Comparison of ENCODE assay signal across 8 mouse cellular contexts in genomic region chr11:57627086-57627735, GRCm38 (mm10). TPM values are rescaled to one million over a fixed set of nuclear protein-coding genes. Genes with fewer than 3 reads are reported as not detected.
DNase-seq lines count a peak whose midpoint lies in the region; ATAC-seq and TF ChIP-seq lines count a peak whose summit lies in the region.

No protein-coding gene starts in this region.

- H3K27ac ChIP-seq in hindbrain, postnatal 0 days: no peak overlapping the region
- no peak overlapping the region for H3K27ac ChIP-seq in hindbrain, embryonic 16.5 days (ENCODE audit: low read depth, low read length)
- no peak overlapping the region for H3K27ac ChIP-seq in lung, embryonic 16.5 days (ENCODE audit: low read length)

- H3K4me2 ChIP-seq in hindbrain, postnatal 0 days (ENCODE audit: low read depth, low read length): no peak overlapping the region
- no peak overlapping the region for H3K4me2 ChIP-seq in hindbrain, embryonic 16.5 days (ENCODE audit: low read length)
- H3K4me2 ChIP-seq in lung, embryonic 16.5 days (ENCODE audit: low read depth, low read length): no peak overlapping the region

- no peak overlapping the region for H3K9ac ChIP-seq in hindbrain, postnatal 0 days (replicated peaks; ENCODE audit: low read length)
- H3K9ac ChIP-seq in hindbrain, embryonic 16.5 days (ENCODE audit: low read depth, low read length): no peak overlapping the region
- no peak overlapping the region for H3K9ac ChIP-seq in lung, embryonic 16.5 days (ENCODE audit: low read length)

- no peaks in the 10 kb centered on the region for H3K27me3 ChIP-seq in hindbrain, postnatal 0 days (ENCODE audit: insufficient read depth, low read length)
- H3K27me3 ChIP-seq in hindbrain, embryonic 16.5 days (replicated peaks; ENCODE audit: control insufficient read depth, insufficient read depth, low read length): peaks cover 5% of the 10 kb centered on the region
- H3K27me3 ChIP-seq in lung, embryonic 16.5 days (ENCODE audit: control insufficient read depth, insufficient read depth, low read depth, low read length): 0 out of 2 replicates have a peak, but pooled peaks cover 2% of the 10 kb centered on the region

- no peak for ATAC-seq in hindbrain, postnatal 0 days
- ATAC-seq in hindbrain, embryonic 16.5 days: no peak
- ATAC-seq in erythroid progenitor cell, adult 5-6 weeks (replicated peaks; ENCODE audit: low FRiP score, poor library complexity, severe bottlenecking): peak; percentile 46
- peak; percentile 60 for ATAC-seq in lung, embryonic 16.5 days (ENCODE audit: low read depth)
- no peak for ATAC-seq in frontal cortex, adult (ENCODE audit: low TSS enrichment)

- TF ChIP-seq CTCF in hindbrain, postnatal 0 days (IDR thresholded peaks at IDR 0.05; ENCODE audit: low read depth): peak; percentile 65

- DNase-seq in hindbrain, postnatal 0 days (ENCODE audit: low spot score): peak; percentile 64
- DNase-seq in urinary bladder, postnatal 25 days (ENCODE audit: low spot score): peak; percentile 24
- no peak for DNase-seq in urinary bladder, adult 18-20 months (ENCODE audit: low spot score in 2 of 2)
- DNase-seq in left cerebral cortex, adult 8-10 months (ENCODE audit: low spot score in 2 of 2): no peak

- 0 out of 2 replicates have a peak, but pooled peaks cover 4% of the 10 kb centered on the region for H3K4me1 ChIP-seq in hindbrain, postnatal 0 days (ENCODE audit: insufficient read depth, low read length)
- no peaks in the 10 kb centered on the region; the same call in 1 of the 2 replicates for H3K4me1 ChIP-seq in hindbrain, embryonic 16.5 days (ENCODE audit: control insufficient read depth, insufficient read depth, low read depth, low read length)
- H3K4me1 ChIP-seq in lung, embryonic 16.5 days (replicated peaks; ENCODE audit: control insufficient read depth, insufficient read depth, low read length): peaks cover 12% of the 10 kb centered on the region

- H3K4me3 ChIP-seq in hindbrain, postnatal 0 days (ENCODE audit: low read length): no peak overlapping the region
- H3K4me3 ChIP-seq in hindbrain, embryonic 16.5 days (ENCODE audit: low read length): no peak overlapping the region
- no peak overlapping the region for H3K4me3 ChIP-seq in lung, embryonic 16.5 days (ENCODE audit: low read length)

- no peaks in the 10 kb centered on the region for H3K9me3 ChIP-seq in hindbrain, postnatal 0 days (ENCODE audit: low read length)
- H3K9me3 ChIP-seq in hindbrain, embryonic 16.5 days (ENCODE audit: control insufficient read depth, low read length): no peaks in the 10 kb centered on the region
- H3K9me3 ChIP-seq in lung, embryonic 16.5 days (ENCODE audit: control insufficient read depth, low read length): no peaks in the 10 kb centered on the region

- no peaks in the 10 kb centered on the region for H3K36me3 ChIP-seq in hindbrain, postnatal 0 days (ENCODE audit: insufficient read depth, low read length)
- H3K36me3 ChIP-seq in hindbrain, embryonic 16.5 days (ENCODE audit: control insufficient read depth, insufficient read depth, low read length): no peaks in the 10 kb centered on the region
- H3K36me3 ChIP-seq in lung, embryonic 16.5 days (ENCODE audit: control insufficient read depth, insufficient read depth, low read length): no peaks in the 10 kb centered on the region

- WGBS in hindbrain, postnatal 0 days: 50% methylated on average over 9 of the region's 9 CpGs
- 50% methylated on average over 9 of the region's 9 CpGs for WGBS in hindbrain, embryonic 16.5 days
- 34% methylated on average over 9 of the region's 9 CpGs for WGBS in lung, embryonic 16.5 days

RNA-seq across cellular contexts. Expression of gene Galnt10, which starts 18.0 kb away (rescaled TPM):
- 20.3 and 23.2 TPM in 2 replicates for total RNA-seq in hindbrain, postnatal 0 days (2014; rRNA removed)
- 10.5 and 10.9 TPM in 2 replicates for polyA plus RNA-seq in hindbrain, postnatal 0 days (2015; fragmentation: Nextera tagmentation; extraction: Ambion mirVana)
- polyA plus RNA-seq in hindbrain, embryonic 16.5 days (2015; fragmentation: Nextera tagmentation; extraction: Ambion mirVana): 12.3 and 13.1 TPM in 2 replicates
- 50.5 and 56.6 TPM in 2 replicates for total RNA-seq in erythroid progenitor cell, adult 5-6 weeks (2015; ENCODE audit: low replicate concordance)
- total RNA-seq in erythroid progenitor cell, adult 5-6 weeks (2017; ENCODE audit: low replicate concordance): 81.6 and 90.9 TPM in 2 replicates
- polyA plus RNA-seq in lung, embryonic 16.5 days (2015; fragmentation: Nextera tagmentation; extraction: Ambion mirVana): 12.4 and 12.8 TPM in 2 replicates
- 1 to 10 TPM; 7.2 to 9.4 (median 8.6) TPM for total RNA-seq in left cerebral cortex, adult 8-10 months (2022)

Comparison
In these comparisons a context has a peak if more than half of its experiments do, and no peak if none do; other contexts are left out.
1. DNase-seq: peak in hindbrain, postnatal 0 days (single experiment) and urinary bladder, postnatal 25 days (single experiment); none in urinary bladder, adult 18-20 months (0 of 2) and left cerebral cortex, adult 8-10 months (0 of 2).
2. ATAC-seq: peak in erythroid progenitor cell, adult 5-6 weeks (single experiment) and lung, embryonic 16.5 days (single experiment); none in hindbrain, postnatal 0 days (single experiment), hindbrain, embryonic 16.5 days (single experiment) and frontal cortex, adult (single experiment).